In the genomic region with DNA sequence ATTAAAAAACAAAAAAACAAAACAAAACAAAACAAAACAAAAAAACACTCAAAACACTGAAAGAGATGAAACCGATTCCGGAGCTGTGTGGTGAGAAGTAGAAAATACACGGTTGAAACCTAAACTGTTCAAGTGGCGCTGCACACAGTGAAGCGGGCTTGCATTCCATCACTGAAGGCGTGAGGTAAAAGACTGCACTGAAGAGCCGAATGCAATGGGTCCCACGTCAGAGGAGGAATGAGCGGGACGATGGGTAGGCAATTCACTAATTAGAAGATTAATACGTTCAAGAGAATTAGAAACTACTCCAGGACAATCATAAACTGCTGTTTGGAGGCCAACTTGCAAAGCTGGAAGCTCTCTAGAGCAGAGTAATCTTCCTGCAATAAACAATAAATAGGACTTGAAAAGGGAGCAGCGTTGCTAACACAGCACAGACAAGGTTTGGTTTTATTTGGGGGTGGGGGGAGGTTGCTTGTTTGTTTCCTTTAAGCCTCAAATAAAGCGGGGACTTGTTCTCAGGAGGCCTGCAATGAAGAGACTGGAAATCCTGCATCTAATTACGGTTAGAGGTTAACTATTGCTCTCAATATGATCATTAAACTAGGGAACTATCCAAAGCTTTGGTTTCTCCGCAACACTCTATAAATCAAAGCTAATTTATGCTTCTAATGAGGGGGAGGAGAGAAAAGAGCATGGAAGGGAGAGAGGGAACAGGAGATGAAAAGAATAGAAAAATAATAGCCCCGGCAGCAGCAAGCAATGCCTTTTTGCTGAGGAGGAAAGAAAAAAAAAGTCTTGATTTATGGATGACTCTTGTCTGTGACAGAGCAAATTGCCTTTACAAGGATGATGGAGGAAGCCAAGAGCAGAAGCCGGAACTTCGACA, we compare ENCODE assay signal across 8 mouse cellular contexts.
DNase-seq lines count a peak whose midpoint lies in the region; ATAC-seq and TF ChIP-seq lines count a peak whose summit lies in the region.

No protein-coding gene starts in this region.

- H3K9me3 ChIP-seq in heart, embryonic 16.5 days (replicated peaks; ENCODE audit: control insufficient read depth, low read length): no peaks in the 10 kb centered on the region
- no peaks in the 10 kb centered on the region for H3K9me3 ChIP-seq in heart, embryonic 11.5 days (replicated peaks; ENCODE audit: control insufficient read depth, low read length)

- H3K27ac ChIP-seq in heart, embryonic 16.5 days (ENCODE audit: low read length): peak overlapping the region; percentile 19; the same call in 1 of the 2 replicates
- H3K27ac ChIP-seq in heart, embryonic 11.5 days (ENCODE audit: low read depth, low read length): no peak overlapping the region
- no peak overlapping the region for H3K27ac ChIP-seq in thymus, adult 2 months (ENCODE audit: control insufficient read depth, insufficient read depth, low read length)

- no peak overlapping the region for H3K4me2 ChIP-seq in heart, embryonic 16.5 days (ENCODE audit: low read depth, low read length)
- no peak overlapping the region for H3K4me2 ChIP-seq in heart, embryonic 11.5 days

- WGBS in heart, embryonic 16.5 days: 62% methylated on average over 18 of the region's 18 CpGs
- WGBS in heart, embryonic 11.5 days (ENCODE audit: insufficient replicate concordance): 63% methylated on average over 18 of the region's 18 CpGs
- 76% methylated on average over 18 of the region's 18 CpGs for WGBS in thymus, adult 2 months

- H3K36me3 ChIP-seq in heart, embryonic 16.5 days (ENCODE audit: control insufficient read depth, insufficient read depth): peaks cover 3% of the 10 kb centered on the region; the same call in 1 of the 2 replicates
- H3K36me3 ChIP-seq in heart, embryonic 11.5 days (ENCODE audit: control insufficient read depth, insufficient read depth, low read length): no peaks in the 10 kb centered on the region
- H3K36me3 ChIP-seq in thymus, adult 2 months (ENCODE audit: control insufficient read depth, insufficient read depth, low read length): no peaks in the 10 kb centered on the region

- DNase-seq in embryo, embryonic 10.5 days (ENCODE audit: low spot score): peak; percentile 70
- DNase-seq in forelimb bud, embryonic 11.5 days (ENCODE audit: low read depth, low spot score): peak; percentile 87
- peak; percentile 66 for DNase-seq in mesoderm, embryonic 11.5 days (ENCODE audit: low read depth, low spot score)
- DNase-seq in thymus, adult 2 months: no peak
- DNase-seq in gastrocnemius, postnatal 25 days: no peak
- no peak for DNase-seq in urinary bladder, postnatal 36 days (ENCODE audit: low spot score in 2 of 2)

- no peak for ATAC-seq in heart, embryonic 16.5 days (replicated peaks; ENCODE audit: extremely low read depth, insufficient read depth, low FRiP score)
- ATAC-seq in heart, embryonic 11.5 days (replicated peaks; ENCODE audit: insufficient number of reproducible peaks, low FRiP score, low TSS enrichment): no peak

- H3K4me1 ChIP-seq in heart, embryonic 16.5 days (ENCODE audit: control insufficient read depth, insufficient read depth, low read length): peaks cover 50% of the 10 kb centered on the region
- peaks cover 43% of the 10 kb centered on the region for H3K4me1 ChIP-seq in heart, embryonic 11.5 days (ENCODE audit: control insufficient read depth, insufficient read depth, low read length)
- H3K4me1 ChIP-seq in thymus, adult 2 months (replicated peaks; ENCODE audit: control insufficient read depth, insufficient read depth, low read length): 0 out of 2 replicates have a peak, but pooled peaks cover 4% of the 10 kb centered on the region

- TF ChIP-seq CTCF in thymus, adult 2 months (IDR thresholded peaks at IDR 0.05; ENCODE audit: borderline replicate concordance, control insufficient read depth, extremely low read depth, insufficient read depth, low read length, poor library complexity): no peak

- H3K4me3 ChIP-seq in heart, embryonic 16.5 days (ENCODE audit: low read length): no peak overlapping the region
- no peak overlapping the region for H3K4me3 ChIP-seq in heart, embryonic 11.5 days (ENCODE audit: low read depth, low read length)
- no peak overlapping the region for H3K4me3 ChIP-seq in thymus, adult 2 months (ENCODE audit: control insufficient read depth, insufficient read depth, low read length)

- H3K9ac ChIP-seq in heart, embryonic 16.5 days (ENCODE audit: low read length): no peak overlapping the region
- no peak overlapping the region for H3K9ac ChIP-seq in heart, embryonic 11.5 days (ENCODE audit: low read depth, low read length)

- no peak for TF ChIP-seq POLR2A in thymus, adult 2 months (IDR thresholded peaks at IDR 0.05; ENCODE audit: control insufficient read depth, extremely low read depth, insufficient read depth, low read length, poor library complexity)

- H3K27me3 ChIP-seq in heart, embryonic 16.5 days (ENCODE audit: control insufficient read depth, insufficient read depth, low read length): no peaks in the 10 kb centered on the region
- H3K27me3 ChIP-seq in heart, embryonic 11.5 days (ENCODE audit: control insufficient read depth, insufficient read depth, low read length): no peaks in the 10 kb centered on the region
- H3K27me3 ChIP-seq in thymus, adult 2 months (ENCODE audit: control insufficient read depth, insufficient read depth, low read length): no peaks in the 10 kb centered on the region

Comparison
In these comparisons a context has a peak if more than half of its experiments do, and no peak if none do; other contexts are left out.
1. DNase-seq: peak in embryo, embryonic 10.5 days (single experiment), forelimb bud, embryonic 11.5 days (single experiment) and mesoderm, embryonic 11.5 days (single experiment); none in thymus, adult 2 months (single experiment), gastrocnemius, postnatal 25 days (single experiment) and urinary bladder, postnatal 36 days (0 of 2).